ENCODE assay signal across 20 mouse cellular contexts in genomic region chr12:116823341-116823740, GRCm38 (mm10).
"Had no signal": no experiment of that assay in that cellular context is flagged by ENCODE, and none has a peak within 500 bp of the region (broad histone marks: within the 10 kb centered on the region; RNA-seq: fewer than 3 reads in every experiment).

No protein-coding gene starts in this region.

- ATAC-seq: liver, postnatal 0 days had no signal

- H3K36me3 ChIP-seq: limb, embryonic 12.5 days; liver, embryonic 13.5 days; lung, embryonic 15.5 days; neural tube, embryonic 12.5 days had no signal

- H3K4me3 ChIP-seq: limb, embryonic 12.5 days; liver, embryonic 13.5 days; lung, embryonic 15.5 days; myocyte; neural tube, embryonic 12.5 days had no signal

- H3K27ac ChIP-seq: kidney, postnatal 0 days; limb, embryonic 12.5 days; liver, embryonic 13.5 days; lung, embryonic 15.5 days; macrophage; neural tube, embryonic 12.5 days had no signal

- DNase-seq: kidney, adult 9 months; kidney, postnatal 36 days; layer of hippocampus, adult 9-11 months; layer of hippocampus, postnatal 36 days; liver; liver, embryonic 13.5 days; liver, postnatal 0 days; lung, postnatal 14 days; retina, postnatal 1 day; right cerebral cortex, postnatal 4 days; spleen, adult 18-20 months; thymus, adult 18-20 months; thymus, postnatal 14 days had no signal

- H3K4me1 ChIP-seq: limb, embryonic 12.5 days; liver, embryonic 13.5 days; lung, embryonic 15.5 days; megakaryocyte, embryonic 14.5 days; neural tube, embryonic 12.5 days had no signal

- H3K27me3 ChIP-seq: limb, embryonic 12.5 days; liver, embryonic 13.5 days; lung, embryonic 15.5 days; megakaryocyte, embryonic 14.5 days; neural tube, embryonic 12.5 days had no signal

- H3K4me2 ChIP-seq: limb, embryonic 12.5 days; liver, embryonic 13.5 days; lung, embryonic 15.5 days; neural tube, embryonic 12.5 days had no signal

- H3K9ac ChIP-seq: limb, embryonic 12.5 days; liver, embryonic 13.5 days; liver, postnatal 0 days; lung, embryonic 15.5 days; neural tube, embryonic 12.5 days had no signal

- H3K9me3 ChIP-seq: limb, embryonic 12.5 days; lung, embryonic 15.5 days; neural tube, embryonic 12.5 days had no signal
